Mouse (Mus musculus) CH12.LX (cell line): ENCODE data around the gene Asb8. TPM values are rescaled to one million over a fixed set of nuclear protein-coding genes. Genes with fewer than 3 reads are reported as not detected.

Experiments used
- DNase-seq: peaks from one replicate; pipeline ENCODE4 v3.0.0-alpha.2; 2013; ENCODE audit errors: extremely low read depth
- H3K27ac ChIP-seq: 2 replicates; pipeline ENCODE4 v1.5.1; 2012; ENCODE audit warnings: low read depth, mild to moderate bottlenecking, control low read depth, moderate library complexity; ENCODE audit not compliant: insufficient read depth
- H3K27me3 ChIP-seq: replicated peaks from 2 replicates; pipeline ENCODE3; 2012; ENCODE audit warnings: inconsistent platforms
- H3K36me3 ChIP-seq, 2 experiments: replicated peaks in 1 of 2; 2 replicates each; pipeline versions ENCODE3 to v1.6.1; 2012; ENCODE audit warnings: inconsistent platforms in 1 of 2, low read length in 1 of 2, mild to moderate bottlenecking in 1 of 2, mixed read lengths in 1 of 2, moderate library complexity in 1 of 2; ENCODE audit not compliant: control insufficient read depth in 1 of 2, insufficient read depth in 1 of 2
- H3K4me1 ChIP-seq, 2 experiments: 2 replicates each; pipeline ENCODE4 v1.6.1; 2012; ENCODE audit warnings: inconsistent platforms in 1 of 2, moderate library complexity in 1 of 2; ENCODE audit not compliant: insufficient read depth in 2 of 2, control insufficient read depth in 1 of 2
- H3K4me2 ChIP-seq: 2 replicates; pipeline ENCODE4 v1.6.1; 2012; ENCODE audit warnings: low read depth, mild to moderate bottlenecking, control low read depth; ENCODE audit not compliant: poor library complexity, insufficient read depth, severe bottlenecking
- H3K4me3 ChIP-seq, 3 experiments: fragments of 150-350 bp in 1 of 3; sonication (generic) in 1 of 3; replicated peaks in 1 of 3; 2 replicates each; pipeline versions ENCODE3 to v1.5.1; 2011 to 2012; ENCODE audit warnings: low read depth in 2 of 3, low read length in 2 of 3, mild to moderate bottlenecking in 2 of 3, moderate library complexity in 2 of 3, control low read depth in 1 of 3, improper control_type of control experiment in 1 of 3, inconsistent platforms in 1 of 3, mixed read lengths in 1 of 3; ENCODE audit not compliant: poor library complexity in 1 of 3
- H3K79me2 ChIP-seq: replicated peaks from 2 replicates; pipeline ENCODE4 v1.6.1; 2012; ENCODE audit warnings: mild to moderate bottlenecking, moderate library complexity; ENCODE audit not compliant: control insufficient read depth, poor library complexity, insufficient read depth, severe bottlenecking; ENCODE audit errors: extremely low read depth
- H3K9ac ChIP-seq: 2 replicates; pipeline ENCODE4 v1.6.1; 2012; ENCODE audit warnings: low read depth, mild to moderate bottlenecking, control low read depth, moderate library complexity; ENCODE audit not compliant: insufficient read depth
- H3K9me3 ChIP-seq: replicated peaks from 2 replicates; pipeline ENCODE3; 2012; ENCODE audit warnings: low read length, inconsistent platforms, mixed read lengths
- CHD1 ChIP-seq: IDR thresholded peaks from 2 replicates; pipeline ENCODE4 v1.6.1; 2012; ENCODE audit warnings: low read depth, low read length, improper control_type of control experiment, inconsistent platforms
- CTCF ChIP-seq, 2 experiments: IDR thresholded peaks in 1 of 2; conservative IDR thresholded peaks in 1 of 2; 2 replicates each; pipeline ENCODE4 v1.5.1; 2011 to 2012; ENCODE audit warnings: low read depth in 2 of 2, low read length in 2 of 2, improper control_type of control experiment in 1 of 2, inconsistent platforms in 1 of 2, mild to moderate bottlenecking in 1 of 2, moderate library complexity in 1 of 2
- E2F4 ChIP-seq: IDR thresholded peaks from 2 replicates; pipeline ENCODE4 v1.6.1; 2011; ENCODE audit warnings: low read depth, low read length, improper control_type of control experiment; ENCODE audit not compliant: insufficient replicate concordance
- ELF1 ChIP-seq: IDR thresholded peaks from 2 replicates; pipeline ENCODE4 v1.6.1; 2014; ENCODE audit warnings: low read depth, mild to moderate bottlenecking, inconsistent platforms, low read length, improper control_type of control experiment
- ETS1 ChIP-seq: conservative IDR thresholded peaks from 2 replicates; pipeline ENCODE4 v1.6.1; 2012; ENCODE audit warnings: low read depth, mild to moderate bottlenecking, inconsistent platforms, low read length, improper control_type of control experiment, moderate library complexity
- GABPA ChIP-seq: IDR thresholded peaks from 2 replicates; pipeline ENCODE4 v1.6.1; 2012; ENCODE audit warnings: low read depth, low read length, improper control_type of control experiment, inconsistent platforms; ENCODE audit not compliant: insufficient replicate concordance
- HCFC1 ChIP-seq: IDR thresholded peaks from 2 replicates; pipeline ENCODE4 v1.6.1; 2012; ENCODE audit warnings: low read depth, mild to moderate bottlenecking, inconsistent platforms, low read length, improper control_type of control experiment
- IRF4 ChIP-seq: IDR thresholded peaks from 2 replicates; pipeline ENCODE4 v1.6.1; 2014; ENCODE audit warnings: low read depth, mild to moderate bottlenecking, inconsistent platforms, low read length, improper control_type of control experiment
- JUN ChIP-seq: IDR thresholded peaks from 2 replicates; pipeline ENCODE4 v1.6.1; 2011; ENCODE audit warnings: low read depth, mild to moderate bottlenecking, low read length, improper control_type of control experiment, moderate library complexity; ENCODE audit not compliant: insufficient read depth
- JUND ChIP-seq: conservative IDR thresholded peaks from 2 replicates; pipeline ENCODE4 v1.6.1; 2011; ENCODE audit warnings: low read depth, low read length, improper control_type of control experiment
- MAFK ChIP-seq: IDR thresholded peaks from 2 replicates; pipeline ENCODE4 v1.6.1; 2011; ENCODE audit warnings: low read length, improper control_type of control experiment; ENCODE audit not compliant: insufficient replicate concordance
- MAZ ChIP-seq: IDR thresholded peaks from 2 replicates; pipeline ENCODE4 v1.6.1; 2012; ENCODE audit warnings: low read depth, mild to moderate bottlenecking, inconsistent platforms, low read length, improper control_type of control experiment, moderate library complexity
- MEF2A ChIP-seq: IDR thresholded peaks from 2 replicates; pipeline ENCODE4 v1.6.1; 2014; ENCODE audit warnings: low read depth, mild to moderate bottlenecking, inconsistent platforms, low read length, improper control_type of control experiment, borderline replicate concordance
- MXI1 ChIP-seq: IDR thresholded peaks from 2 replicates; pipeline ENCODE4 v1.6.1; 2011; ENCODE audit warnings: mild to moderate bottlenecking, low read depth, low read length, improper control_type of control experiment
- NELFE ChIP-seq: IDR thresholded peaks from 2 replicates; pipeline ENCODE4 v1.6.1; 2011; ENCODE audit warnings: low read depth, low read length, improper control_type of control experiment
- NRF1 ChIP-seq: IDR thresholded peaks from 2 replicates; pipeline ENCODE4 v1.6.1; 2014; ENCODE audit warnings: low read depth, mild to moderate bottlenecking, inconsistent platforms, low read length, improper control_type of control experiment, moderate library complexity
- PAX5 ChIP-seq: IDR thresholded peaks from 2 replicates; pipeline ENCODE4 v1.6.1; 2012; ENCODE audit warnings: low read length, inconsistent platforms, mixed read lengths
- POLR2AphosphoS2 ChIP-seq: IDR thresholded peaks from 2 replicates; pipeline ENCODE4 v1.6.1; 2011; ENCODE audit warnings: low read depth, low read length, improper control_type of control experiment
- RAD21 ChIP-seq: IDR thresholded peaks from 2 replicates; pipeline ENCODE4 v1.6.1; 2011; ENCODE audit warnings: low read depth, mild to moderate bottlenecking, low read length, improper control_type of control experiment, moderate library complexity
- RCOR1 ChIP-seq: conservative IDR thresholded peaks from 2 replicates; pipeline ENCODE4 v1.6.1; 2012; ENCODE audit warnings: low read depth, mild to moderate bottlenecking, inconsistent platforms, low read length, improper control_type of control experiment
- SMC3 ChIP-seq: IDR thresholded peaks from 2 replicates; pipeline ENCODE4 v1.6.1; 2011; ENCODE audit warnings: low read depth, low read length, improper control_type of control experiment
- TBP ChIP-seq: conservative IDR thresholded peaks from 2 replicates; pipeline ENCODE4 v1.6.1; 2011; ENCODE audit warnings: low read depth, low read length, improper control_type of control experiment
- TCF12 ChIP-seq: IDR thresholded peaks from 2 replicates; pipeline ENCODE4 v1.6.1; 2014; ENCODE audit warnings: low read depth, mild to moderate bottlenecking, inconsistent platforms, low read length, improper control_type of control experiment
- USF1 ChIP-seq: IDR thresholded peaks from 2 replicates; pipeline ENCODE4 v1.6.1; 2014; ENCODE audit warnings: low read depth, mild to moderate bottlenecking, inconsistent platforms, low read length, improper control_type of control experiment
- ZC3H11A ChIP-seq: IDR thresholded peaks from 2 replicates; pipeline ENCODE4 v1.6.1; 2012; ENCODE audit warnings: low read depth, mild to moderate bottlenecking, inconsistent platforms, low read length, improper control_type of control experiment
- ZKSCAN1 ChIP-seq: IDR thresholded peaks from 2 replicates; pipeline ENCODE4 v1.6.1; 2012; ENCODE audit warnings: low read depth, inconsistent platforms, low read length, improper control_type of control experiment, borderline replicate concordance
- ZMIZ1 ChIP-seq: IDR thresholded peaks from 2 replicates; pipeline ENCODE4 v1.6.1; 2012; ENCODE audit warnings: low read depth, mild to moderate bottlenecking, inconsistent platforms, low read length, improper control_type of control experiment
- ZNF384 ChIP-seq: IDR thresholded peaks from 2 replicates; pipeline ENCODE4 v1.6.1; 2012; ENCODE audit warnings: low read depth, low read length, improper control_type of control experiment, inconsistent platforms
- dilution Hi-C: fragments of 300-500 bp; cut with MboI; formaldehyde crosslinking; loops from 2 replicates; pipeline ENCODE4 v1.14.3; 2020; ENCODE audit warnings: low sequenced_read_pairs; ENCODE audit not compliant: extremely low pct_unique_long_range_greater_than_20kb, extremely low pct_ligation_motif_present
- in situ Hi-C: fragments of 300-500 bp; cut with MboI; formaldehyde crosslinking; loops from 3 replicates; pipeline ENCODE4 v1.14.3; 2019; ENCODE audit warnings: low sequenced_read_pairs, low pct_ligation_motif_present, low pct_unique_long_range_greater_than_20kb, mixed read lengths
- polyA plus RNA-seq: library from polyadenylated mRNA; unstranded; fragments of >175 nt; gene quantifications from 2 replicates; pipeline ENCODE4 v1.2.1, GENCODE M21; 2012; ENCODE audit warnings: low read depth; ENCODE audit not compliant: insufficient read length
- total RNA-seq, 2 experiments: library from RNA; depleted of rRNA; stranded (reverse); fragments of 300-350 nt in 1 of 2; fragments of >200 nt in 1 of 2; gene quantifications; 2 replicates each; pipeline ENCODE4 v1.2.3; 2012 to 2014

Asb8 gene
- total and polyA plus RNA-seq, 3 experiments = 20.5 to 32.5 (median 27.7) TPM

DNA sequence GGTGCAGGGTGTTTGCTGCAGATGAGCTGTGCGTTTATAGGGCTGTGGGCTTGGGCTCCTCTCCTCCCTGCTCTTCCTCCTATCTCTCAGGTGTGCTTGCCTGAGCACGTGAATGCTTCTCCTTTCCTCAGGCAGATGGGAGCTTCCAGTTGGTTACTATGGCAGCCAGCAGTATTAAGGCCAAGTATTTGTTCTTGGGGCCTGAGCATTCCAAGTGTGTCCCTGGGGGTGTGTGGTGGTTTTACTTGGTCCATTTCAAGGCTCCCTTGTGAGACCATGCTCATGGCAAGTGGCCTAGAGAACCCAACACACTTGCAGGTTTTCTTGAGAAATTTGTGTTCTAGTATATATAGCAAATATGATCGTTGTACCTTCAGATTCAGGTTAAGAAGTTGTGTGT, 30.0 kb upstream of the Asb8 start, which contains the start of gene Olfr288:
Gene Olfr288 (minus strand): TSS at position 101 of the 400 bp plus-strand sequence.
- H3K79me2 ChIP-seq = no peaks in the 10 kb centered on the region
- no peaks in the 10 kb centered on the region for H3K4me1 ChIP-seq
- no peaks in the 10 kb centered on the region for H3K36me3 ChIP-seq
- H3K27ac ChIP-seq = no peak within 1 kb of the TSS
- H3K9ac ChIP-seq = no peak within 1 kb of the TSS
- TF ChIP-seq CTCF (conservative IDR thresholded peaks at IDR 0.05 in 1 of 2, IDR thresholded peaks at IDR 0.05 in 1 of 2; ENCODE audit: low read depth in 2 of 2, low read length in 2 of 2) (no peak), MEF2A (no peak), GABPA (no peak), RAD21 (no peak), TCF12 (no peak), TBP (no peak), MAZ (no peak), ZKSCAN1 (no peak), USF1 (no peak), IRF4 (no peak), RCOR1 (no peak), ZNF384 (no peak), NRF1 (no peak), ZMIZ1 (no peak), MXI1 (no peak), CHD1 (no peak), NELFE (no peak)
- no peak within 1 kb of the TSS for H3K4me2 ChIP-seq
- H3K9me3 ChIP-seq = peaks cover 10% of the 10 kb centered on the region
- no peak for DNase-seq
- no peak within 1 kb of the TSS for H3K4me3 ChIP-seq
- peaks cover 85% of the 10 kb centered on the region for H3K27me3 ChIP-seq
- in situ Hi-C loops = no loop called here
- dilution Hi-C loops = no loop called here

DNA sequence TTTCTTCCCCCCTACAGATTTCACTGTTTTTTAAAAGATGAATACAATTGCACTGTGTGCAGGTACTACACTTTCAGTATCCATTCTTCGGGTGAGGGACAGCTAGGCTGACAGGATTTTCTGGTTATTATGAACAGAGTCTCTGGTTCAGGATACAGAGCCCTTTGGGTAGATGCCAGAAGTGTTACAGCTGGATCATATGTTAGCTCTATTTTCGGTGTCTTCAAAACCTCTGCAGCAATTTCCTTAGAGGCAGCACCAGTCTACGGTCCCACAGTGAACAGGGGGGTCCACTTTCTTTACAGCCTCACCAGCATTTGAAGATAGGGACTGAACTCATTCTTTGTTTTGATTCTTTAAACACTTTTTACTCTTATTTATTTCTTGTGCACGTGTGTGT, 19.0 kb upstream of the Asb8 start:
- peaks cover 77% of the 10 kb centered on the region for H3K27me3 ChIP-seq
- H3K4me3 ChIP-seq = no peak overlapping the region
- no peak for DNase-seq
- no peak for TF ChIP-seq NELFE
- TF ChIP-seq JUND = no peak
- TF ChIP-seq ZMIZ1 = no peak
- no peak for TF ChIP-seq IRF4
- TF ChIP-seq TCF12 = no peak
- TF ChIP-seq E2F4 = no peak
- TF ChIP-seq PAX5 = no peak
- no peak for TF ChIP-seq ETS1
- TF ChIP-seq ELF1 = no peak
- no peak for TF ChIP-seq RCOR1
- TF ChIP-seq ZC3H11A = no peak
- TF ChIP-seq HCFC1 = no peak
- no peak for TF ChIP-seq ZNF384
- no peak for TF ChIP-seq POLR2AphosphoS2
- TF ChIP-seq JUN = no peak
- no peak for TF ChIP-seq TBP
- no peak for TF ChIP-seq SMC3
- no peak for TF ChIP-seq MAFK
- no peak overlapping the region for H3K27ac ChIP-seq
- H3K9ac ChIP-seq = no peak overlapping the region
- no peaks in the 10 kb centered on the region for H3K9me3 ChIP-seq
- no peaks in the 10 kb centered on the region for H3K79me2 ChIP-seq
- H3K4me2 ChIP-seq = no peak overlapping the region
- dilution Hi-C loops (no loop called here), in situ Hi-C loops (loop anchor here (10.0 kb wide), 3 partner anchors 200 to 320 kb away; partner anchors contain the start of gene Olfr283)
- no peaks in the 10 kb centered on the region for H3K36me3 ChIP-seq
- peaks cover 3 to 19% of the 10 kb centered on the region in 2 experiments; a peak in 2 of 4 replicates for H3K4me1 ChIP-seq
